Mouse (Mus musculus) gastrocnemius, postnatal 36 days (tissue): Measurements from ENCODE around the gene Hspa1b. TPM values are rescaled to one million over a fixed set of nuclear protein-coding genes. Genes with fewer than 3 reads are reported as not detected.

Experiments used
- DNase-seq, 2 experiments: peaks; one replicate each; pipeline ENCODE4 v3.0.0; 2022
- intact Hi-C: fragments of 180-260 bp; cut with DNase I; formaldehyde crosslinking; loops from one replicate; pipeline ENCODE4 v1.15.1; 2025
- total RNA-seq, 2 experiments: library from RNA; stranded (reverse); gene quantifications; 2 replicates each; pipeline ENCODE4 v1.2.3; 2021

Hspa1b gene
- total RNA-seq, 2 experiments from 2014 or later: 4.6 to 6.1 TPM

DNA sequence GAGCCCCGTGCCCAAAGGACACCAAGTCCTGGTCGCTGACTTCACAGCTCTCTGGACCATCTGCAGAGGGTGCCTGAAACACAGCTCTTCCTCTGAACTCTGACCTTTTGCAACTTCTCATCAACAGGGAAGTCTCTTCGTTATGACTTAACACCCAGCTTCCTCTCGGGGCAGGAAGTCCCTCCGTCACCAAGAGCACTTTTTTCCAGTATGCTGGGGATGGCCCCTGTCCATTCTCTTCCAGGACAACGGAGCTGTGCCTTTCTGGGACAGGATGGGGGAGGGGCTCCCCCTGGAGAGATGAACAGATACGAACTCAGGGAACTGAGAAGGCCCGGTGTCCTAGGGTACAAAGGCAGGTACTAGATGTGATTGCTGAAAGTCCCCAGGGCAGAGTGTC is 24.2 kb downstream of the Hspa1b start:
- intact Hi-C loops: loop anchor here (10.0 kb wide), 1 partner anchor 50 kb away; the partner anchor contains the start of gene Lsm2
- DNase-seq: no peak

DNA sequence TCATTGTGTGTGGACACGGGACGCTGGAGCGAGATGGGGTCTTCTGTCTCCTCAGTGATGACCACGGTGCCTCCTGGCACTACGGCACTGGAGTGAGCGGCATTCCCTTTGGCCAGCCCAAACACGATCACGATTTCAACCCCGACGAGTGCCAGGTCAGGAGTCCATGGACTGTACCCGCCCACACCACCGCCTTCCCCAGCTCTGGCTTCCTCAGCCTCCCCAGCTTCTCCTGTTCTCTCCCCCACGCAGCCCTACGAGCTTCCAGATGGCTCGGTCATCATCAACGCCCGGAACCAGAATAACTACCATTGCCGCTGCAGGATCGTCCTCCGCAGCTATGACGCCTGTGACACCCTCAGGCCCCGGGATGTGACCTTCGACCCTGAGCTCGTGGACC is 25.0 kb downstream of the Hspa1b start:
- intact Hi-C loops: loop anchor here (10.0 kb wide), 1 partner anchor 51 kb away; the partner anchor contains the start of gene Lsm2

GRCm38 (mm10) chr17:34932287-34932686 is 26.8 kb downstream of the Hspa1b start:
- DNase-seq: no peak
- intact Hi-C loops: loop anchor here (10.0 kb wide), 1 partner anchor 53 kb away; the partner anchor contains the start of gene Lsm2

More for the DNA sequence above, 25.0 kb downstream of the Hspa1b start:
- DNase-seq: no peak

DNA sequence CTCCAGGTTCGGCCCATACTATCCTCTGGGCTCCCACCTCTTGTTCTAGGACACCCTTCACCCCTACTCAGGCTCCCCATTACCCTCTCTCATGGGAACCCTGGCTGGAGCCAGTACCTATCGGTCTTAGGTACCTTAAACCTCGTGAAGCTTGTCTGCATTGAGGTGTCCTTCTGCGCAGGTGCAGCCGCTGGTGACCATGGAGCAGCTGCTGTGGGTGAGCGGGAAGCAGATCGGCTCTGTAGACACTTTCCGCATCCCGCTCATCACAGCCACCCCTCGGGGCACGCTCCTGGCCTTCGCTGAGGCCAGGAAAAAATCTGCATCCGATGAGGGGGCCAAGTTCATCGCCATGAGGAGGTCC is 27.3 kb downstream of the Hspa1b start:
- no peak for DNase-seq
- intact Hi-C loops: loop anchor here (10.0 kb wide), 1 partner anchor 53 kb away; the partner anchor contains the start of gene Lsm2

DNA sequence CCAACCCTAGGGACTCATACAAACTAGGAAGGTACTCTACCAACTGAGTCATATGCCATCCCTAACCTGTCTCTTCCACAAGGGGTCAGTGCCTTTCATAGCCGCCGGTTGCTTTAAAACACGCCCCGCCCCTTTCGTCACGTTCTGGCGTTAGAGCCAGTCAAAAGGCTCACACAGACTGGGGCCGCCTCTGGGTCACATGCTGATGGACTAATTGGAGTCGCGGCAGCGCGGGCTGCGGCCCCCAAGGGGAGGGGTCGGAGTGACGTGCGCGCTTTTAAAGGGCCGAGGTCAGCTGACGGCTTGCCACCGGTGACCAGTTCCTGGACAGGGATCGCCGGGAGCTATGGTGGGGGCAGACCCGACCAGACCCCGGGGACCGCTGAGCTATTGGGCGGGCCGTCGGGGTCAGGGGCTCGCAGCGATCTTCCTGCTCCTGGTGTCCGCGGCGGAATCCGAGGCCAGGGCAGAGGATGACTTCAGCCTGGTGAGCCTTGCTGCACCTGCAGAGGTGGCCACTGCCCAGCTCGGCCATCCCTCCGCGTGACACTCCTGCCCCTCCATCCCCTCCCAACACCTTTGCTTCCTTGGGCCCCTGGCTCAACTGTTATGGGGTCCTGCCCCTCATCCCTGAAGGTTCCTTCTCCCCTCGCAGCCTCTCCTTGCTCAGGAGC is 27.8 kb downstream of the Hspa1b start, which contains the start of gene Neu1:
Gene Neu1 (plus strand): TSS at position 193 of the 674 bp plus-strand sequence.
- intact Hi-C loops: loop anchor here (10.0 kb wide), 1 partner anchor 54 kb away; the partner anchor contains the start of gene Lsm2
- DNase-seq: peak; percentile 98 to 99

- no peak for DNase-seq
Measured at GRCm38 (mm10) chr17:34928841-34929240, 30.2 kb downstream of the Hspa1b start.

DNA sequence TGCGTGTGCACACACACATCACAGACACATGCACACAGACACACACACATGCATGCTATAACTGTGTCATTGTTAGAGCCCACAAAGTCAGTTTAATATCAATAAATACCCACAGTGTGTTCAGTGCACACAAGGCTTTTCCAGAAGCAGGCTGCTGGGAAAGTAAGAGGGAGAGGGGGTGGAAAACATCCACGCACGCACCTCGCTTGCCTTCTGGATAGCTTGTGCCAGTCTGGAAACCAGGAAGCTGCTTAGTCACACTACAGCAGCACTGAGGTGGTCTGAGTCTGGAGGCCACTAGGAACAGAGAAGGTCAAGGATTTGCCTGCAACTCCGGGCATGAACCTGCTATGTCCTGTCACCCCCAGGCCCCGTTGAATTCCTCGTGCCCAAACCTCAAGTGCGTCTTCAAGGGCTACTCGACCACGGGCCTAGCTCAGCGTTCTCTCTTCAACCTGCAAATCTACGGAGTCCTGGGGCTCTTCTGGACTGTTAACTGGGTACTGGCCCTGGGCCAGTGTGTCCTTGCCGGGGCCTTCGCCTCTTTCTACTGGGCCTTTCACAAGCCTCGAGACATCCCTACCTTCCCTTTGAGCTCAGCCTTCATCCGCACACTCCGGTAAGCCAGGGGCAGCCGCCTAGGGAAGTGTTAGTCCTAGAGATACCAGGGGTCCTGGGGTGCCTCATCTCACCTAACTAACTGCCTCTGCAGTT is 31.6 kb downstream of the Hspa1b start:
- no peak for DNase-seq
- intact Hi-C loops: no loop called here

More at GRCm38 (mm10) chr17:34928841-34929240, 30.2 kb downstream of the Hspa1b start:
- intact Hi-C loops: no loop called here

DNA sequence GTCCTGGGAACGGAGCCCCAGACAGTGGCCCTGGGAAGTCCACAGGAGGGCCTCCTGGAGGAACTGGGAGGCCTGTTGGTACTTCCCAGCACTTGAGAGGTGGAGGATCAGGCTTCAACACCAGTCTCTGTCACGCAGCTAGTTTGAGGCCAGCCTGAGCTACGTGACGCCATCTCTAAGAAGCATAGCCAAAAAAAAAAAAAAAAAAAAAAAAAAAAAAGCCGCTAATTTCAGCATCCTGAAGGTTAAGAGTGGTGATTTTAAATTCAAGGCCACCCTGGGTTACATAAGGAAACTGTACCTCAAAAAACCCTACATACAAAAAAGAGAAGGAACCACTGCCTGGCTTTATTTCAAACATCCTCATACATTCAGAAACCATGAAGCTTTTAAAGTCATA is 34.8 kb downstream of the Hspa1b start:
- no peak for DNase-seq
- intact Hi-C loops: no loop called here

- intact Hi-C loops: no loop called here
- no peak for DNase-seq
Measured at GRCm38 (mm10) chr17:34922939-34923338, 36.1 kb downstream of the Hspa1b start.

- no peak for DNase-seq
- intact Hi-C loops: no loop called here
Measured at GRCm38 (mm10) chr17:34917188-34917587, 41.9 kb downstream of the Hspa1b start.

DNA sequence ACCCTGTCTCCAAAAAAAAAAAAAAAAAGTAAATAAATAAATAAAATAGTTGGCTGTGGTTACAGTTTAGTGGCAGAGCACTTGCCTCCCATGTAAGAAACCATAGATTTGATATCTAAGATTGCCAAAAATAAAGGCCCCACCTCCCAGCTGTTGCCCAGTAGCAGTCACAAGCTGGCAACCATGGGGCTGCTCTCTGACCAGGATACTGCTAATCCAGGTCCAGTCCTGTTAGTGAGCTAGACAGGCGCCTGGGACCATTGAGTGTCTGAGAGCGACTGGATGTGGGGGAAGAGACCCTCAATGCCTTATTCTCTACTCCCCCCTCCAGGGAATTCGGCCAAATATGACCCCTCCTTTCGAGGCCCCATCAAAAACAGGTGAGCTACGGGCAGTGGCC is 42.7 kb downstream of the Hspa1b start:
- no peak for DNase-seq
- intact Hi-C loops: no loop called here

DNA sequence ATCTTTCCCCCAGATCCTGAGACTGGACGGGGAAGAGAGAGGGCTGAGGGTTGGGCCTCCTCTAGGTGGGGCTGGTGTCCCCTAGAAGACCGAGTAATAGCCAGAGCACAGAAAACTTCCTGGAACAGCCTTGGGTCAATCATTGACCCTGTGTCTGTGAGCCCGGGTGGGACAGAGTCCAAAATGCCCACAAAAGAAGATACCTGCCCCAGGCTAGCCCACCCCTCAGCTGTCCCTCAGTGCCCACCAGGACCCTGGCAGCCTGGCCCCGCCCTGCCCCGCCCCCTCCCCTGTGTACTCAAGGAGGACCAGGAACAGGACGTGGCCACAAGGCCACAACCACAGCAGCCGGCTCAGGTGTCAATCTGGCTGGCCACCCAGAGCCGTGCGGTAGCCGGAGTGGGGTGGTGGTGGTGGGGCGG is 43.6 kb downstream of the Hspa1b start:
- intact Hi-C loops: no loop called here
- no peak for DNase-seq

DNA sequence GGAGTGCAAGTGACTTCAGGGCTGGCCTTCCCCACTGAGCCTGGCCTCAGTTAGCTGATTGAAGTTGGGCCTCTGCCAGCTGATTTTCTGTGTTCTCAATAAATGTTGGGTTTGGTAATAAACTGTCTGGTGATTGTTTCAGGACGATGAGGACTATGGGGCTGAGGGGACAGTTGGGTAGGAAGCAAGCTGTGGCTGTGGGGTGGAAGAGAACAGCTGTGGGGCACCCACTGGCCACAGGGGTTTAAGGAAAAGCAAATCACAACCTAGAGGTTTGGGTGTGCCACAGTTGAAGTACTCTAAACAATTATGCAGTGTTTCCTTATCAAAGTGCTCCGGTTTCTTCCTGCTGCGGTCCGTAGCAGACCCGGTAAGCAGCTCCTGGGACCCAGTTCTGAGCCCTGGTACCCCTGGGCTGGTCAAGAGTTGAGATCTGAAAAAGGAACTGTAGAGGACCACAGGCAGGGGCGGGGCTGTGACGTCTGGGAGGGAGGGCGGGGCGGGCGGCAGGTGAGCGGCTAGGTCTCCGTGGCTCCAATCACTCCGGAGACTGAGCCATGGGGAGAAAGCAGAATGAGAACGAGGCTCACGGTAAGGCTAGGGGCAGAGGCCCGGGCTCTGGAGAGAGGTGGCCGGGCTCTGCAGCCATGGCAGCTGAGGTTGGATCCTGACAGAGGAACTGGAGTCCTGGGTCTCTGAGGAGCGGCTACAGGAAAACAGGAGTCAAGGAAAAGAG is 44.9 kb downstream of the Hspa1b start, which contains the start of gene Slc44a4:
Gene Slc44a4 (plus strand): TSS at position 537 of the 736 bp plus-strand sequence.
- DNase-seq: no peak
- intact Hi-C loops: no loop called here

DNA sequence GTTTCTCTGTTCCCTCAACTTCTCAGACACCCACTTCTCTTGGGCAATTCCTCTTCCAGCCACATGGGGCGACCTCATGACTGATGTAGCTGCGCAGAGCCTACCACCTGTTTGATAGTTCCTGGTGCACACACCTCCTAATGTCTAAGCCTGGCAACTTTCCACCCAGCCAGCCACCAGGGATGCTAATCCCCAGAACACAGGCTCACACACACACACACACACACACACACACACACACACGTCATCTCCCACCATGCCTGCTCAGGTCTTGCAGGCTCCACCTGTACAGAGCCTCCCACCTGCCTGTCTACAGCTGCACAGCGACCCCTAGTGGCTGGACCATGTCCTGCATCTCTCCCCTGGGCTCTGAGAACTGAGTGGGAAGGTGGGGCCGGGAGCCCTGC is 47.1 kb downstream of the Hspa1b start:
- peak in 1 of 2 experiments; percentile 75 for DNase-seq
- intact Hi-C loops: loop anchor here (1.0 kb wide), 1 partner anchor 58 kb away; no protein-coding TSS in a partner anchor

DNA sequence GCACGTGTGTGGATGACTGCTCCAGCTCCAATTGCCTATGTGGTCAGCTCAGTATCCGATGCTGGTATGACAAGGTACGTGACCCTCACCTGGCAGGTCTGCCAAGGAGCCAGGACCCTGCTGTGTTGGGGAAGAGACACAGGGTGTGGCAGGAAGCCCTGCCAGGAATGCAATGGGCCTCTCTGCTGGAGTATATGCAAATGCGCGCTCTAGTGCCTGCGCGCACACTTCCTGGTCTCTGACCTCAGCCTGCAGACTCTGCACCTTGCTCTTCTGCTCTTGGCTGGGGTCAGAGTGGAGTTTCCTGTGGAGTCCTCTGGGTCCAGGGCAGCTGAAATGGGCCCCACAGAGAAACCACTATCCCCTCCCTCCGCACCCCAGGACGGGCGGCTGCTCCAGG is 48.1 kb downstream of the Hspa1b start:
- no peak for DNase-seq
- intact Hi-C loops: no loop called here

Other genes with a start within 250 kb of the Hspa1b start
- 1 to 10 TPM; 3.6 to 6.3 TPM for gene C4b, start 215.4 kb downstream of the Hspa1b start, total RNA-seq
- not detected for gene Cyp21a1, start 154.7 kb downstream of the Hspa1b start, total RNA-seq
- gene Stk19, start 122.3 kb downstream of the Hspa1b start, total RNA-seq: 1 to 10 TPM; 5.8 to 8.7 TPM
- 1 to 10 TPM; 6.5 to 9.1 TPM for gene Dxo, start 122.2 kb downstream of the Hspa1b start, total RNA-seq
- gene Skiv2l, start 109.0 kb downstream of the Hspa1b start, total RNA-seq: 10 to 100 TPM; 17.0 to 20.0 TPM
- 1 to 10 TPM; 8.8 to 9.0 TPM for gene Nelfe, start 108.8 kb downstream of the Hspa1b start, total RNA-seq
- gene Cfb, start 96.7 kb downstream of the Hspa1b start, total RNA-seq: 1 to 10 TPM; 1.5 to 3.4 TPM
- gene Zbtb12, start 79.8 kb downstream of the Hspa1b start, total RNA-seq: 1 to 10 TPM; 4.6 to 5.7 TPM
- under 1 TPM in 1 of 2 experiments, not detected in 1; 0.20 TPM for gene Gm20547, start 77.2 kb downstream of the Hspa1b start, total RNA-seq
- 1 to 10 TPM; 1.4 to 1.5 TPM for gene C2, start 61.0 kb downstream of the Hspa1b start, total RNA-seq
- gene Ehmt2, start 60.8 kb downstream of the Hspa1b start, total RNA-seq: 10 to 100 TPM; 24.7 to 28.2 TPM
- gene Slc44a4, start 44.8 kb downstream of the Hspa1b start, total RNA-seq: under 1 TPM in 1 of 2 experiments, not detected in 1; 0.17 TPM
- gene Neu1, start 28.0 kb downstream of the Hspa1b start, total RNA-seq: 1 to 10 TPM; 8.0 to 8.5 TPM
- not detected for gene Gm20481, start 10.7 kb upstream of the Hspa1b start, total RNA-seq
- 10 to 100 TPM in 1 of 2 experiments, 1 to 10 TPM in 1; 8.8 to 10.1 TPM for gene Hspa1a, start 12.9 kb upstream of the Hspa1b start, total RNA-seq
- gene Hspa1l, start 13.5 kb upstream of the Hspa1b start, total RNA-seq: 10 to 100 TPM; 18.6 to 23.2 TPM
- 10 to 100 TPM; 13.1 to 15.3 TPM for gene Lsm2, start 22.6 kb upstream of the Hspa1b start, total RNA-seq
- gene Vars, start 41.7 kb upstream of the Hspa1b start, total RNA-seq: 10 to 100 TPM; 29.3 to 31.8 TPM
- 10 to 100 TPM; 11.3 to 12.8 TPM for gene Vwa7, start 57.3 kb upstream of the Hspa1b start, total RNA-seq
- gene Sapcd1, start 68.8 kb upstream of the Hspa1b start, total RNA-seq: not detected
- under 1 TPM; 0.20 to 0.35 TPM for gene Msh5, start 87.5 kb upstream of the Hspa1b start, total RNA-seq
- 10 to 100 TPM; 10.9 to 12.0 TPM for gene Clic1, start 90.7 kb upstream of the Hspa1b start, total RNA-seq
- gene Ddah2, start 99.8 kb upstream of the Hspa1b start, total RNA-seq: 1 to 10 TPM; 8.4 to 8.9 TPM
- not detected for gene Ly6g6c, start 106.2 kb upstream of the Hspa1b start, total RNA-seq
- not detected for gene Mpig6b, start 106.9 kb upstream of the Hspa1b start, total RNA-seq
- gene Ly6g6e, start 117.7 kb upstream of the Hspa1b start, total RNA-seq: not detected
- 1 to 10 TPM in 1 of 2 experiments, not detected in 1; 1.8 TPM for gene Ly6g6d, start 118.8 kb upstream of the Hspa1b start, total RNA-seq
- not detected for gene Ly6g6f, start 126.4 kb upstream of the Hspa1b start, total RNA-seq
- 10 to 100 TPM; 67.7 to 73.9 TPM for gene Abhd16a, start 130.0 kb upstream of the Hspa1b start, total RNA-seq
- not detected for gene Ly6g5c, start 149.0 kb upstream of the Hspa1b start, total RNA-seq
- gene Ly6g5b, start 156.2 kb upstream of the Hspa1b start, total RNA-seq: not detected
- gene Gpank1, start 162.2 kb upstream of the Hspa1b start, total RNA-seq: 1 to 10 TPM; 6.0 to 7.8 TPM
- gene Csnk2b, start 162.8 kb upstream of the Hspa1b start, total RNA-seq: 100 to 1,000 TPM; 145 to 170 TPM
- gene D17H6S53E, start 167.1 kb upstream of the Hspa1b start, total RNA-seq: 10 to 100 TPM; 13.0 to 17.0 TPM
- not detected for gene Apom, start 172.8 kb upstream of the Hspa1b start, total RNA-seq
- gene Bag6, start 175.9 kb upstream of the Hspa1b start, total RNA-seq: 100 to 1,000 TPM; 191 to 208 TPM
- gene Prrc2a, start 205.7 kb upstream of the Hspa1b start, total RNA-seq: 10 to 100 TPM; 88.4 to 93.0 TPM
- under 1 TPM in 1 of 2 experiments, not detected in 1; 0.47 TPM for gene Aif1, start 216.8 kb upstream of the Hspa1b start, total RNA-seq
- gene Lst1, start 229.2 kb upstream of the Hspa1b start, total RNA-seq: 1 to 10 TPM in 1 of 2 experiments, under 1 TPM in 1; 0.74 to 1.5 TPM
- under 1 TPM in 1 of 2 experiments, not detected in 1; 0.46 TPM for gene Ltb, start 235.2 kb upstream of the Hspa1b start, total RNA-seq
- under 1 TPM in 1 of 2 experiments, not detected in 1; 0.46 TPM for gene Tnf, start 242.8 kb upstream of the Hspa1b start, total RNA-seq
- gene Lta, start 246.1 kb upstream of the Hspa1b start, total RNA-seq: under 1 TPM; 0.36 to 0.62 TPM